Mouse (Mus musculus) hindbrain, embryonic 11.5 days (tissue): Measurements from ENCODE around the gene Izumo1r. TPM values are rescaled to one million over a fixed set of nuclear protein-coding genes. Genes with fewer than 3 reads are reported as not detected.

Experiments
- polyA plus RNA-seq: library from polyadenylated mRNA; unstranded; fragments of >200 nt; fragmentation: Nextera tagmentation; extraction: Ambion mirVana; gene quantifications from 2 replicates; pipeline ENCODE4 v1.2.1, GENCODE M21; 2014

Gene Izumo1r
- polyA plus RNA-seq, 1 experiment from 2014 or later = not detected

Other genes starting within 250 kb of the Izumo1r start
- 0.62 and 0.77 TPM in 2 replicates for gene Piwil4, start 163.2 kb downstream of the Izumo1r start, polyA plus RNA-seq
- 1.5 and 2.4 TPM in 2 replicates for gene Fut4, start 151.6 kb downstream of the Izumo1r start, polyA plus RNA-seq
- 5.5 and 5.9 TPM in 2 replicates for gene 1700012B09Rik, start 132.9 kb downstream of the Izumo1r start, polyA plus RNA-seq
- 34.4 and 35.7 TPM in 2 replicates for gene Mre11a, start 119.3 kb downstream of the Izumo1r start, polyA plus RNA-seq
- gene Ankrd49, start 119.1 kb downstream of the Izumo1r start, polyA plus RNA-seq = 56.1 and 59.2 TPM in 2 replicates
- 1.7 and 1.8 TPM in 2 replicates for gene Gpr83, start 43.7 kb downstream of the Izumo1r start, polyA plus RNA-seq
- 113 and 129 TPM in 2 replicates for gene Panx1, start 141.5 kb upstream of the Izumo1r start, polyA plus RNA-seq
- not detected in 2 replicates for gene Hephl1, start 208.2 kb upstream of the Izumo1r start, polyA plus RNA-seq